9 mouse cellular contexts compared by ENCODE assay signal in genomic region chr15:94520205-94520900, GRCm38 (mm10). TPM values are rescaled to one million over a fixed set of nuclear protein-coding genes. Genes with fewer than 3 reads are reported as not detected.
DNase-seq lines count a peak whose midpoint lies in the region; ATAC-seq and TF ChIP-seq lines count a peak whose summit lies in the region.
"Had no signal": no experiment of that assay in that cellular context is flagged by ENCODE, and none has a peak within 500 bp of the region (broad histone marks: within the 10 kb centered on the region; RNA-seq: fewer than 3 reads in every experiment).

No protein-coding gene starts in this region.

- H3K4me2 ChIP-seq in kidney, embryonic 16.5 days (replicated peaks; ENCODE audit: low read depth, low read length): no peak overlapping the region
- no peak overlapping the region for H3K4me2 ChIP-seq in kidney, embryonic 14.5 days (replicated peaks; ENCODE audit: low read depth, low read length)
- H3K4me2 ChIP-seq in CH12.LX (ENCODE audit: insufficient read depth, low read depth, poor library complexity, severe bottlenecking): no peak overlapping the region
- H3K4me2 ChIP-seq in heart, postnatal 0 days (ENCODE audit: low read depth, low read length): no peak overlapping the region
- H3K4me2 ChIP-seq: embryonic facial prominence, embryonic 15.5 days had no signal

- 37% methylated on average over 9 of the region's 9 CpGs for WGBS in kidney, embryonic 16.5 days
- 43% methylated on average over 9 of the region's 9 CpGs for WGBS in kidney, embryonic 14.5 days
- WGBS in heart, postnatal 0 days: 34% methylated on average over 9 of the region's 9 CpGs
- WGBS in lung, adult 2 months: 33% methylated on average over 9 of the region's 9 CpGs

- H3K9me3 ChIP-seq in kidney, embryonic 16.5 days (ENCODE audit: low read length): no peaks in the 10 kb centered on the region
- H3K9me3 ChIP-seq in kidney, embryonic 14.5 days (ENCODE audit: control insufficient read depth, low read length): no peaks in the 10 kb centered on the region
- H3K9me3 ChIP-seq in CH12.LX (replicated peaks; ENCODE audit: low read length): no peaks in the 10 kb centered on the region
- H3K9me3 ChIP-seq in heart, postnatal 0 days (replicated peaks; ENCODE audit: control insufficient read depth, low read length): no peaks in the 10 kb centered on the region
- H3K9me3 ChIP-seq: embryonic facial prominence, embryonic 15.5 days had no signal

- H3K27me3 ChIP-seq in kidney, embryonic 16.5 days (ENCODE audit: insufficient read depth, low read length): no peaks in the 10 kb centered on the region
- H3K27me3 ChIP-seq in kidney, embryonic 14.5 days (ENCODE audit: control insufficient read depth, insufficient read depth, low read length): no peaks in the 10 kb centered on the region
- no peaks in the 10 kb centered on the region for H3K27me3 ChIP-seq in CH12.LX (replicated peaks)
- H3K27me3 ChIP-seq in heart, postnatal 0 days (ENCODE audit: control insufficient read depth, insufficient read depth, low read length): no peaks in the 10 kb centered on the region
- no peaks in the 10 kb centered on the region for H3K27me3 ChIP-seq in splenic B cell, adult 2 months (ENCODE audit: control insufficient read depth, insufficient read depth, low read length, poor library complexity, severe bottlenecking)
- H3K27me3 ChIP-seq: embryonic facial prominence, embryonic 15.5 days had no signal

- dilution Hi-C loops in CH12.LX (cut with MboI; ENCODE audit: extremely low pct_ligation_motif_present, extremely low pct_unique_long_range_greater_than_20kb, low sequenced_read_pairs): no loop called here

- H3K4me1 ChIP-seq in kidney, embryonic 16.5 days (ENCODE audit: insufficient read depth, low read length): no peaks in the 10 kb centered on the region
- no peaks in the 10 kb centered on the region; the same call in 1 of the 2 replicates for H3K4me1 ChIP-seq in kidney, embryonic 14.5 days (ENCODE audit: control insufficient read depth, insufficient read depth, low read length)
- H3K4me1 ChIP-seq in CH12.LX (ENCODE audit: control insufficient read depth in 1 of 2, insufficient read depth in 2 of 2): no peaks in the 10 kb centered on the region
- no peaks in the 10 kb centered on the region for H3K4me1 ChIP-seq in heart, postnatal 0 days (ENCODE audit: control insufficient read depth, insufficient read depth)
- H3K4me1 ChIP-seq in lung, adult 2 months (ENCODE audit: control insufficient read depth, insufficient read depth, low read length): no peaks in the 10 kb centered on the region
- H3K4me1 ChIP-seq: embryonic facial prominence, embryonic 15.5 days had no signal

- no peak overlapping the region for H3K4me3 ChIP-seq in kidney, embryonic 16.5 days (ENCODE audit: low read length)
- no peak overlapping the region for H3K4me3 ChIP-seq in kidney, embryonic 14.5 days (ENCODE audit: low read length)
- H3K4me3 ChIP-seq in CH12.LX (replicated peaks in 1 of 3; ENCODE audit: low read depth in 2 of 3, low read length in 2 of 3, poor library complexity in 1 of 3): no peak overlapping the region
- H3K4me3 ChIP-seq in heart, postnatal 0 days (ENCODE audit: low read depth, low read length): no peak overlapping the region
- H3K4me3 ChIP-seq in lung, adult 2 months (replicated peaks; ENCODE audit: extremely low read depth, low read depth, low read length): no peak overlapping the region
- H3K4me3 ChIP-seq: embryonic facial prominence, embryonic 15.5 days had no signal

- TF ChIP-seq RAD21 in CH12.LX (IDR thresholded peaks at IDR 0.05; ENCODE audit: low read depth, low read length): peak; percentile 100

- peak; percentile 77 for DNase-seq in CH12.LX (ENCODE audit: extremely low read depth)
- DNase-seq in brain, embryonic 14.5 days (ENCODE audit: low read depth): peak; percentile 91
- peak; percentile 60 for DNase-seq in heart, postnatal 0 days (ENCODE audit: low spot score)
- DNase-seq in lung, adult 2 months: no peak
- DNase-seq in splenic B cell, adult 2 months (ENCODE audit: low read depth, low spot score): peak; percentile 77
- no peak for DNase-seq in gastrocnemius, postnatal 14 days

- H3K9ac ChIP-seq in kidney, embryonic 16.5 days (replicated peaks; ENCODE audit: low read length): no peak overlapping the region
- no peak overlapping the region for H3K9ac ChIP-seq in kidney, embryonic 14.5 days (ENCODE audit: low read depth, low read length)
- H3K9ac ChIP-seq in CH12.LX (ENCODE audit: insufficient read depth, low read depth): no peak overlapping the region
- no peak overlapping the region for H3K9ac ChIP-seq in heart, postnatal 0 days (replicated peaks; ENCODE audit: low read depth, low read length)
- H3K9ac ChIP-seq: embryonic facial prominence, embryonic 15.5 days had no signal

- TF ChIP-seq EP300 in CH12.LX (IDR thresholded peaks at IDR 0.05; ENCODE audit: low read length): no peak
- no peak for TF ChIP-seq EP300 in heart, postnatal 0 days (IDR thresholded peaks at IDR 0.05; ENCODE audit: low read depth)

- no peaks in the 10 kb centered on the region for H3K79me2 ChIP-seq in CH12.LX (replicated peaks; ENCODE audit: control insufficient read depth, extremely low read depth, insufficient read depth, poor library complexity, severe bottlenecking)

- no peak overlapping the region for H3K27ac ChIP-seq in kidney, embryonic 16.5 days (ENCODE audit: low read length)
- H3K27ac ChIP-seq in kidney, embryonic 14.5 days (ENCODE audit: low read depth, low read length): no peak overlapping the region
- no peak overlapping the region for H3K27ac ChIP-seq in CH12.LX (ENCODE audit: insufficient read depth, low read depth)
- H3K27ac ChIP-seq in heart, postnatal 0 days (ENCODE audit: low read depth): no peak overlapping the region
- H3K27ac ChIP-seq: embryonic facial prominence, embryonic 15.5 days had no signal

- ATAC-seq in kidney, embryonic 16.5 days (ENCODE audit: low FRiP score, low TSS enrichment): 0 out of 2 replicates have a peak, but pooled peaks have one; percentile 61
- ATAC-seq in kidney, embryonic 14.5 days (ENCODE audit: low FRiP score, low TSS enrichment): no peak
- no peak for ATAC-seq in heart, postnatal 0 days (ENCODE audit: insufficient read depth, low read depth)

- TF ChIP-seq POLR2A in CH12.LX (IDR thresholded peaks at IDR 0.05; ENCODE audit: low read depth, low read length): no peak
- no peak for TF ChIP-seq POLR2A in brain, embryonic 14.5 days (IDR thresholded peaks at IDR 0.05; ENCODE audit: borderline replicate concordance, extremely low read depth, insufficient read depth, insufficient read length, poor library complexity, severe bottlenecking)
- no peak for TF ChIP-seq POLR2A in lung, adult 2 months (IDR thresholded peaks at IDR 0.05; ENCODE audit: borderline replicate concordance, extremely low read depth, low read depth, low read length)

- intact Hi-C loops in gastrocnemius, postnatal 14 days (cut with DNase I; ENCODE audit: low total_unique reads): loop anchor here (2.0 kb wide), 1 partner anchor 254 kb away; no protein-coding TSS in a partner anchor

- in situ Hi-C loops in CH12.LX (cut with MboI; ENCODE audit: low pct_ligation_motif_present, low pct_unique_long_range_greater_than_20kb, low sequenced_read_pairs): no loop called here

- 0 out of 2 replicates have a peak, but pooled peaks cover 3% of the 10 kb centered on the region for H3K36me3 ChIP-seq in kidney, embryonic 16.5 days (ENCODE audit: insufficient read depth, low read length)
- no peaks in the 10 kb centered on the region for H3K36me3 ChIP-seq in kidney, embryonic 14.5 days (ENCODE audit: control insufficient read depth, insufficient read depth, low read length)
- peaks cover 16 to 30% of the 10 kb centered on the region in 2 experiments for H3K36me3 ChIP-seq in CH12.LX (replicated peaks in 1 of 2; ENCODE audit: control insufficient read depth in 1 of 2, insufficient read depth in 1 of 2, low read length in 1 of 2)
- H3K36me3 ChIP-seq in heart, postnatal 0 days (replicated peaks; ENCODE audit: control insufficient read depth, insufficient read depth, low read length): no peaks in the 10 kb centered on the region
- H3K36me3 ChIP-seq in splenic B cell, adult 2 months (ENCODE audit: control insufficient read depth, insufficient read depth, low read length, poor library complexity, severe bottlenecking): 0 out of 2 replicates have a peak, but pooled peaks cover 2% of the 10 kb centered on the region
- H3K36me3 ChIP-seq: embryonic facial prominence, embryonic 15.5 days had no signal

- peak in 1 of 2 experiments; percentile 93; a peak in 2 of 4 replicates for TF ChIP-seq CTCF in CH12.LX (conservative IDR thresholded peaks at IDR 0.05 in 1 of 2, IDR thresholded peaks at IDR 0.05 in 1 of 2; ENCODE audit: low read depth in 2 of 2, low read length in 2 of 2)
- no peak for TF ChIP-seq CTCF in brain, embryonic 14.5 days (IDR thresholded peaks at IDR 0.05; ENCODE audit: borderline replicate concordance, extremely low read depth, insufficient read depth, insufficient read length)
- TF ChIP-seq CTCF in heart, postnatal 0 days (IDR thresholded peaks at IDR 0.05; ENCODE audit: low read depth): peak; percentile 72
- TF ChIP-seq CTCF in lung, adult 2 months (IDR thresholded peaks at IDR 0.05; ENCODE audit: insufficient read depth, low read length): peak; percentile 39; the same call in 1 of the 2 replicates

RNA-seq across cellular contexts. Expression of gene Pus7l, which starts 23.0 kb away (rescaled TPM):
- polyA plus RNA-seq in kidney, embryonic 16.5 days (2015; fragmentation: Nextera tagmentation; extraction: Ambion mirVana): 9.0 and 9.5 TPM in 2 replicates
- polyA plus RNA-seq in kidney, embryonic 14.5 days (2014; fragmentation: Nextera tagmentation; extraction: Ambion mirVana): 9.2 and 11.4 TPM in 2 replicates
- total RNA-seq in CH12.LX (2012; rRNA removed): 14.8 and 17.5 TPM in 2 replicates
- 16.9 and 19.5 TPM in 2 replicates for total RNA-seq in CH12.LX (2014; rRNA removed)
- 15.0 and 15.2 TPM in 2 replicates for polyA plus RNA-seq in CH12.LX (2012; ENCODE audit: insufficient read length, low read depth)
- polyA plus RNA-seq in brain, embryonic 14.5 days (2012; rRNA removed): 4.9 and 5.2 TPM in 2 replicates
- 1.1 and 8.0 TPM in 2 replicates for total RNA-seq in heart, postnatal 0 days (2014; rRNA removed; ENCODE audit: low replicate concordance)
- polyA plus RNA-seq in heart, postnatal 0 days (2015; fragmentation: Nextera tagmentation; extraction: Ambion mirVana): 2.7 and 2.9 TPM in 2 replicates
- polyA plus RNA-seq in lung, adult 2 months (2012; rRNA removed): 1.7 and 2.2 TPM in 2 replicates
- 1 to 10 TPM; 1.7 to 2.1 TPM for total RNA-seq in gastrocnemius, postnatal 14 days (2021)

RNA-seq across cellular contexts. Expression of gene Irak4, which starts 23.1 kb away (rescaled TPM):
- 16.9 and 17.4 TPM in 2 replicates for polyA plus RNA-seq in kidney, embryonic 16.5 days (2015; fragmentation: Nextera tagmentation; extraction: Ambion mirVana)
- 5.5 and 10.4 TPM in 2 replicates for polyA plus RNA-seq in kidney, embryonic 14.5 days (2014; fragmentation: Nextera tagmentation; extraction: Ambion mirVana)
- 11.9 and 15.3 TPM in 2 replicates for total RNA-seq in CH12.LX (2012; rRNA removed)
- 7.6 and 7.7 TPM in 2 replicates for total RNA-seq in CH12.LX (2014; rRNA removed)
- 11.6 and 14.4 TPM in 2 replicates for polyA plus RNA-seq in CH12.LX (2012; ENCODE audit: insufficient read length, low read depth)
- polyA plus RNA-seq in brain, embryonic 14.5 days (2012; rRNA removed): 0.78 and 1.5 TPM in 2 replicates
- 5.1 and 5.5 TPM in 2 replicates for total RNA-seq in heart, postnatal 0 days (2014; rRNA removed; ENCODE audit: low replicate concordance)
- 3.2 and 3.5 TPM in 2 replicates for polyA plus RNA-seq in heart, postnatal 0 days (2015; fragmentation: Nextera tagmentation; extraction: Ambion mirVana)
- polyA plus RNA-seq in lung, adult 2 months (2012; rRNA removed): 7.8 and 9.8 TPM in 2 replicates
- total RNA-seq in gastrocnemius, postnatal 14 days (2021): 1 to 10 TPM; 2.9 to 3.7 TPM

RNA-seq across cellular contexts. Expression of gene Adamts20, which starts 55.1 kb away (rescaled TPM):
- 2.0 and 2.4 TPM in 2 replicates for polyA plus RNA-seq in kidney, embryonic 16.5 days (2015; fragmentation: Nextera tagmentation; extraction: Ambion mirVana)
- 3.5 and 4.0 TPM in 2 replicates for polyA plus RNA-seq in kidney, embryonic 14.5 days (2014; fragmentation: Nextera tagmentation; extraction: Ambion mirVana)
- 0.46 and 0.68 TPM in 2 replicates for total RNA-seq in CH12.LX (2012; rRNA removed)
- 0.50 and 1.5 TPM in 2 replicates for total RNA-seq in CH12.LX (2014; rRNA removed)
- polyA plus RNA-seq in CH12.LX (2012; ENCODE audit: insufficient read length, low read depth): 0.37 and 0.85 TPM in 2 replicates
- 4.6 and 5.0 TPM in 2 replicates for polyA plus RNA-seq in brain, embryonic 14.5 days (2012; rRNA removed)
- 0.15 and 1.5 TPM in 2 replicates for total RNA-seq in heart, postnatal 0 days (2014; rRNA removed; ENCODE audit: low replicate concordance)
- polyA plus RNA-seq in heart, postnatal 0 days (2015; fragmentation: Nextera tagmentation; extraction: Ambion mirVana): 0.19 and 0.29 TPM in 2 replicates
- 0.40 and 1.1 TPM in 2 replicates for polyA plus RNA-seq in lung, adult 2 months (2012; rRNA removed)
- 10 to 100 TPM; 15.4 to 19.6 TPM for total RNA-seq in gastrocnemius, postnatal 14 days (2021)

Comparison
In these comparisons a context has a peak if more than half of its experiments do, and no peak if none do; other contexts are left out.
1. DNase-seq: peak in CH12.LX (single experiment), brain, embryonic 14.5 days (single experiment), heart, postnatal 0 days (single experiment) and splenic B cell, adult 2 months (single experiment); none in lung, adult 2 months (single experiment) and gastrocnemius, postnatal 14 days (single experiment).